Comparison of ENCODE assay signal across 17 mouse cellular contexts in genomic region chr11:118332376-118332775, GRCm38 (mm10). TPM values are rescaled to one million over a fixed set of nuclear protein-coding genes. Genes with fewer than 3 reads are reported as not detected.
DNase-seq lines count a peak whose midpoint lies in the region; ATAC-seq and TF ChIP-seq lines count a peak whose summit lies in the region.
"Had no signal": no experiment of that assay in that cellular context is flagged by ENCODE, and none has a peak within 500 bp of the region (broad histone marks: within the 10 kb centered on the region; RNA-seq: fewer than 3 reads in every experiment).

No protein-coding gene starts in this region.

- no peak overlapping the region for H3K9ac ChIP-seq in midbrain, embryonic 11.5 days (ENCODE audit: low read length)
- no peak overlapping the region for H3K9ac ChIP-seq in midbrain, postnatal 0 days (replicated peaks; ENCODE audit: low read length, poor library complexity, severe bottlenecking)
- H3K9ac ChIP-seq in limb, embryonic 14.5 days (ENCODE audit: low read depth, low read length, severe bottlenecking), result no peak overlapping the region
- no peak overlapping the region for H3K9ac ChIP-seq in hindbrain, embryonic 16.5 days (ENCODE audit: low read depth, low read length)
- H3K9ac ChIP-seq: heart, embryonic 15.5 days; limb, embryonic 12.5 days had no signal

- no peak overlapping the region for H3K4me3 ChIP-seq in midbrain, embryonic 11.5 days (ENCODE audit: low read depth, low read length)
- no peak overlapping the region for H3K4me3 ChIP-seq in midbrain, postnatal 0 days (ENCODE audit: low read depth, low read length)
- H3K4me3 ChIP-seq in limb, embryonic 14.5 days (replicated peaks; ENCODE audit: low read length), result no peak overlapping the region
- no peak overlapping the region for H3K4me3 ChIP-seq in hindbrain, embryonic 16.5 days (ENCODE audit: low read length)
- H3K4me3 ChIP-seq: erythroblast, embryonic 14.5 days; heart, embryonic 15.5 days; limb, embryonic 12.5 days had no signal

- no peaks in the 10 kb centered on the region for H3K36me3 ChIP-seq in midbrain, embryonic 11.5 days (ENCODE audit: control insufficient read depth, insufficient read depth, low read length)
- no peaks in the 10 kb centered on the region for H3K36me3 ChIP-seq in midbrain, postnatal 0 days (ENCODE audit: insufficient read depth, low read length)
- peaks cover 57% of the 10 kb centered on the region for H3K36me3 ChIP-seq in limb, embryonic 14.5 days (ENCODE audit: control insufficient read depth, insufficient read depth, low read length)
- H3K36me3 ChIP-seq in hindbrain, embryonic 16.5 days (ENCODE audit: control insufficient read depth, insufficient read depth, low read length), result no peaks in the 10 kb centered on the region

- 92% methylated on average over 11 of the region's 11 CpGs for WGBS in midbrain, embryonic 11.5 days
- WGBS in midbrain, postnatal 0 days, result 88% methylated on average over 11 of the region's 11 CpGs
- 88% methylated on average over 11 of the region's 11 CpGs for WGBS in limb, embryonic 14.5 days
- 88% methylated on average over 11 of the region's 11 CpGs for WGBS in hindbrain, embryonic 16.5 days

- no peaks in the 10 kb centered on the region for H3K4me1 ChIP-seq in midbrain, embryonic 11.5 days (ENCODE audit: control insufficient read depth, insufficient read depth, low read length)
- H3K4me1 ChIP-seq in midbrain, postnatal 0 days (ENCODE audit: insufficient read depth, low read length), result peaks cover 4% of the 10 kb centered on the region; the same call in 1 of the 2 replicates
- peaks cover 16% of the 10 kb centered on the region for H3K4me1 ChIP-seq in limb, embryonic 14.5 days (ENCODE audit: control insufficient read depth, insufficient read depth, low read length)
- H3K4me1 ChIP-seq in hindbrain, embryonic 16.5 days (ENCODE audit: control insufficient read depth, insufficient read depth, low read depth, low read length), result peaks cover 13% of the 10 kb centered on the region

- H3K9me3 ChIP-seq in midbrain, embryonic 11.5 days (ENCODE audit: control insufficient read depth, low read length), result no peaks in the 10 kb centered on the region
- H3K9me3 ChIP-seq in midbrain, postnatal 0 days (ENCODE audit: low read length), result no peaks in the 10 kb centered on the region
- H3K9me3 ChIP-seq in limb, embryonic 14.5 days (ENCODE audit: control insufficient read depth, low read length), result no peaks in the 10 kb centered on the region
- H3K9me3 ChIP-seq in hindbrain, embryonic 16.5 days (ENCODE audit: control insufficient read depth, low read length), result no peaks in the 10 kb centered on the region
- H3K9me3 ChIP-seq: heart, embryonic 15.5 days; limb, embryonic 12.5 days had no signal

- ATAC-seq in midbrain, embryonic 11.5 days (ENCODE audit: low FRiP score), result no peak
- ATAC-seq in midbrain, postnatal 0 days (ENCODE audit: low FRiP score), result no peak
- ATAC-seq in limb, embryonic 14.5 days (ENCODE audit: low FRiP score, low read depth), result no peak
- no peak for ATAC-seq in hindbrain, embryonic 16.5 days
- ATAC-seq: forebrain, embryonic 14.5 days had no signal

- no peak overlapping the region for H3K4me2 ChIP-seq in midbrain, embryonic 11.5 days
- no peak overlapping the region for H3K4me2 ChIP-seq in midbrain, postnatal 0 days (ENCODE audit: low read depth, low read length, poor library complexity, severe bottlenecking)
- no peak overlapping the region for H3K4me2 ChIP-seq in limb, embryonic 14.5 days (replicated peaks; ENCODE audit: low read depth, low read length, severe bottlenecking)
- H3K4me2 ChIP-seq in hindbrain, embryonic 16.5 days (ENCODE audit: low read length), result no peak overlapping the region
- H3K4me2 ChIP-seq: heart, embryonic 15.5 days; limb, embryonic 12.5 days had no signal

- no peak for TF ChIP-seq POLR2A in limb, embryonic 14.5 days (IDR thresholded peaks at IDR 0.05; ENCODE audit: borderline replicate concordance, extremely low read depth, insufficient read depth, insufficient read length)

- H3K27me3 ChIP-seq in midbrain, embryonic 11.5 days (ENCODE audit: control insufficient read depth, insufficient read depth, low read length), result no peaks in the 10 kb centered on the region
- H3K27me3 ChIP-seq in midbrain, postnatal 0 days (ENCODE audit: insufficient read depth, low read length), result no peaks in the 10 kb centered on the region
- H3K27me3 ChIP-seq in limb, embryonic 14.5 days (ENCODE audit: control insufficient read depth, insufficient read depth, low read length), result no peaks in the 10 kb centered on the region
- H3K27me3 ChIP-seq in hindbrain, embryonic 16.5 days (replicated peaks; ENCODE audit: control insufficient read depth, insufficient read depth, low read length), result no peaks in the 10 kb centered on the region
- H3K27me3 ChIP-seq: heart, embryonic 15.5 days; limb, embryonic 12.5 days had no signal

- no peak for TF ChIP-seq CTCF in midbrain, postnatal 0 days (IDR thresholded peaks at IDR 0.05)

- H3K27ac ChIP-seq in midbrain, embryonic 11.5 days (ENCODE audit: low read depth, low read length), result no peak overlapping the region
- no peak overlapping the region for H3K27ac ChIP-seq in midbrain, postnatal 0 days (ENCODE audit: low read depth, low read length)
- H3K27ac ChIP-seq in limb, embryonic 14.5 days (replicated peaks; ENCODE audit: low read depth, low read length), result 0 out of 2 replicates have a peak overlapping the region, but pooled peaks have one; percentile 13
- H3K27ac ChIP-seq in hindbrain, embryonic 16.5 days (ENCODE audit: low read depth, low read length), result no peak overlapping the region
- H3K27ac ChIP-seq: heart, embryonic 15.5 days; kidney, postnatal 0 days; limb, embryonic 12.5 days had no signal

- peak; percentile 72 to 74 for DNase-seq in heart, adult 18-20 months
- no peak for DNase-seq in heart, postnatal 4 days
- peak; percentile 41 for DNase-seq in midbrain, embryonic 11.5 days (ENCODE audit: low spot score, missing footprints)
- no peak for DNase-seq in midbrain, postnatal 0 days (ENCODE audit: low spot score)
- DNase-seq in limb, embryonic 14.5 days (ENCODE audit: low spot score), result no peak
- DNase-seq in testis, postnatal 14 days (ENCODE audit: low spot score), result peak; percentile 69
- DNase-seq: cerebellum, postnatal 10 days; lung, postnatal 14 days; right cerebral cortex, postnatal 4 days; thymus, adult 2 months had no signal

RNA-seq across cellular contexts. Expression of gene Cep295nl, which starts 9.9 kb away (rescaled TPM):
- total RNA-seq in heart, adult 18-20 months (2021), result under 1 TPM; 0.39 to 0.42 TPM
- total RNA-seq in heart, postnatal 4 days (2021), result 1 to 10 TPM; 1.9 to 2.5 TPM
- polyA plus RNA-seq in midbrain, embryonic 11.5 days (2014; fragmentation: Nextera tagmentation; extraction: Ambion mirVana), result 0.23 and 0.40 TPM in 2 replicates
- 0.16 and 0.71 TPM in 2 replicates for total RNA-seq in midbrain, postnatal 0 days (2014; rRNA removed)
- 0.13 and 0.22 TPM in 2 replicates for polyA plus RNA-seq in midbrain, postnatal 0 days (2015; fragmentation: Nextera tagmentation; extraction: Ambion mirVana)
- 0.69 and 0.85 TPM in 2 replicates for polyA plus RNA-seq in limb, embryonic 14.5 days (2012; rRNA removed)
- 1.3 and 1.6 TPM in 2 replicates for polyA plus RNA-seq in limb, embryonic 14.5 days (2014; fragmentation: Nextera tagmentation; extraction: Ambion mirVana)
- 0.15 and 0.17 TPM in 2 replicates for polyA plus RNA-seq in hindbrain, embryonic 16.5 days (2015; fragmentation: Nextera tagmentation; extraction: Ambion mirVana)
- polyA plus RNA-seq: erythroblast, embryonic 14.5 days; liver, embryonic 16.5 days had no signal

RNA-seq across cellular contexts. Expression of gene Timp2, which starts 23.2 kb away (rescaled TPM):
- 100 to 1,000 TPM in 1 of 2 experiments, 10 to 100 TPM in 1; 75.0 to 102 TPM for total RNA-seq in heart, adult 18-20 months (2021)
- total RNA-seq in heart, postnatal 4 days (2021), result 100 to 1,000 TPM; 206 to 223 TPM
- 40.1 and 42.8 TPM in 2 replicates for polyA plus RNA-seq in midbrain, embryonic 11.5 days (2014; fragmentation: Nextera tagmentation; extraction: Ambion mirVana)
- total RNA-seq in midbrain, postnatal 0 days (2014; rRNA removed), result 212 and 217 TPM in 2 replicates
- polyA plus RNA-seq in midbrain, postnatal 0 days (2015; fragmentation: Nextera tagmentation; extraction: Ambion mirVana), result 129 and 140 TPM in 2 replicates
- polyA plus RNA-seq in limb, embryonic 14.5 days (2012; rRNA removed), result 175 and 202 TPM in 2 replicates
- polyA plus RNA-seq in limb, embryonic 14.5 days (2014; fragmentation: Nextera tagmentation; extraction: Ambion mirVana), result 202 and 223 TPM in 2 replicates
- polyA plus RNA-seq in hindbrain, embryonic 16.5 days (2015; fragmentation: Nextera tagmentation; extraction: Ambion mirVana), result 95.2 and 97.8 TPM in 2 replicates

RNA-seq across cellular contexts. Expression of gene Usp36, which starts 42.3 kb away (rescaled TPM):
- 10 to 100 TPM; 12.3 to 12.4 TPM for total RNA-seq in heart, adult 18-20 months (2021)
- total RNA-seq in heart, postnatal 4 days (2021), result 10 to 100 TPM; 15.5 to 18.7 TPM
- polyA plus RNA-seq in midbrain, embryonic 11.5 days (2014; fragmentation: Nextera tagmentation; extraction: Ambion mirVana), result 8.7 and 9.0 TPM in 2 replicates
- 13.7 and 20.4 TPM in 2 replicates for total RNA-seq in midbrain, postnatal 0 days (2014; rRNA removed)
- polyA plus RNA-seq in midbrain, postnatal 0 days (2015; fragmentation: Nextera tagmentation; extraction: Ambion mirVana), result 10.6 and 13.1 TPM in 2 replicates
- polyA plus RNA-seq in limb, embryonic 14.5 days (2012; rRNA removed), result 24.3 and 29.7 TPM in 2 replicates
- 17.7 and 19.5 TPM in 2 replicates for polyA plus RNA-seq in limb, embryonic 14.5 days (2014; fragmentation: Nextera tagmentation; extraction: Ambion mirVana)
- polyA plus RNA-seq in hindbrain, embryonic 16.5 days (2015; fragmentation: Nextera tagmentation; extraction: Ambion mirVana), result 15.2 and 18.9 TPM in 2 replicates

Comparison
In these comparisons a context has a peak if more than half of its experiments do, and no peak if none do; other contexts are left out.
1. DNase-seq: peak in heart, adult 18-20 months (2 of 2), midbrain, embryonic 11.5 days (single experiment) and testis, postnatal 14 days (single experiment); none in heart, postnatal 4 days (single experiment), midbrain, postnatal 0 days (single experiment) and limb, embryonic 14.5 days (single experiment).